Mouse (Mus musculus): ENCODE data around the gene Ly6g6f. TPM values are rescaled to one million over a fixed set of nuclear protein-coding genes. Genes with fewer than 3 reads are reported as not detected.
"Not testable (repeated sequence)": the region's sequence is repeated elsewhere in the genome, so short reads cannot be mapped to it uniquely, and the experiment has no call there.

Gene Ly6g6f
- polyA plus RNA-seq, 1 experiment from 2014 or later = not detected

DNA sequence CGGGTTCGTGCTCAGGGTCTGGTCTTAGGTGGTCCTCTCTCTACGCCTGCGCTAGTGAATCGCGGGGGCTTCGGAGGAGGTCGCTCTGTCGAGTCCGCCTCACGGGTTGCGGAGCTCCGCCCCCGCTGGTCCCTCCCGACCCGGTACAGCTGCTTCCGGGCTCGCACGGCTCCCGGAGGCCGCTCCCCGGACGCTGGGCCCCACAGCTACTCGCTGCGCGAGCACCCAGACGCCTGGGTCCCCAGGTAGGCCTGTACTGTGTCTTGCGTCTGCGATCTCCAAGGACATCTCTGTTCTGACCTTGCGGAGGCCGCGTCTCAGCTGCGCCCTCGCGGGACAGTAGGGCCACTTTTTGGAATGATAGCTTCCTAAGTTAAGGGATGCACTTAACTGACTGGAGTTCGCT is 40.8 kb upstream of the Ly6g6f start, which contains the start of gene D17H6S53E:
D17H6S53E (plus strand) TSS at position 168 of the 406 bp plus-strand sequence.
- peak within 1 kb of the TSS; percentile 51 for H3K4me2 ChIP-seq (ENCODE audit: low read depth, low read length)
- peak; percentile 29; the same call in 1 of the 2 replicates for ATAC-seq (ENCODE audit: low read depth)
- under 1% methylated on average over 36 of the region's 36 CpGs for WGBS
- H3K36me3 ChIP-seq (ENCODE audit: control insufficient read depth, insufficient read depth, low read length) = peaks cover 5% of the 10 kb centered on the region
- H3K27ac ChIP-seq (ENCODE audit: low read depth, low read length) = peak within 1 kb of the TSS; percentile 77; the same call in 1 of the 2 replicates
- H3K27me3 ChIP-seq (ENCODE audit: control insufficient read depth, insufficient read depth, low read length) = no peaks in the 10 kb centered on the region
- H3K4me3 ChIP-seq (ENCODE audit: low read depth, low read length) = peak within 1 kb of the TSS; percentile 63
- peak within 1 kb of the TSS; percentile 78 for H3K9ac ChIP-seq (replicated peaks; ENCODE audit: low read depth, low read length)
- no peaks in the 10 kb centered on the region for H3K9me3 ChIP-seq (ENCODE audit: control insufficient read depth, low read length)
- H3K4me1 ChIP-seq (ENCODE audit: control insufficient read depth, insufficient read depth, low read length) = peaks cover 15% of the 10 kb centered on the region

GRCm38 (mm10) chr17:35125578-35125977 is 40.2 kb upstream of the Ly6g6f start:
- Histone ChIP-seq H3K9me3 (ENCODE audit: control insufficient read depth, low read length) (no peaks in the 10 kb centered on the region), H3K4me1 (ENCODE audit: control insufficient read depth, insufficient read depth, low read length) (peaks cover 15% of the 10 kb centered on the region), H3K4me3 (ENCODE audit: low read depth, low read length) (peak overlapping the region; percentile 63), H3K27ac (ENCODE audit: low read depth, low read length) (no peak overlapping the region), H3K36me3 (ENCODE audit: control insufficient read depth, insufficient read depth, low read length) (peaks cover 5% of the 10 kb centered on the region), H3K27me3 (ENCODE audit: control insufficient read depth, insufficient read depth, low read length) (no peaks in the 10 kb centered on the region), H3K4me2 (ENCODE audit: low read depth, low read length) (peak overlapping the region; percentile 51), H3K9ac (replicated peaks; ENCODE audit: low read depth, low read length) (peak overlapping the region; percentile 78)
- 42% methylated on average over 6 of the region's 6 CpGs for WGBS
- no peak for ATAC-seq (ENCODE audit: low read depth)

DNA sequence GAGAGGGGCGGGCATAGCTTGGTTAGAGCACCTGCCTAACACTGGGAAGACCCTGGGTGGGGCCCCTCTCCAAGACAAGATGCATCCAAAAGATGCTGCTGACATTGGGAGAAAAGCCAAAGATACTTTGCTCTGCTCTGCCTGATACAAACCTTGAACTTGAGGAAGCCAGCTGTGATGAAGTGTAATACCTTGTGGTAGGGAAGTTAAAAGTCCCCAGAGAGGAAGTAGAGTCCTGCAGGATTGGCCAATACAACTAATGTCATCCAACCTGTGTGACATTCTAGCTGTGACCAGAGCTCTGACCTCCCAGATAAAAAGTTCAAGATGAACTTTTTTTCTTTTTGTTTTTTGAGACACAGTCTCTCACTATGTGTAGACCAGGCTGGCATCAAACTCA is 39.7 kb upstream of the Ly6g6f start:
- no peak overlapping the region for H3K4me3 ChIP-seq (ENCODE audit: low read depth, low read length)
- no peaks in the 10 kb centered on the region for H3K9me3 ChIP-seq (ENCODE audit: control insufficient read depth, low read length)
- H3K27ac ChIP-seq (ENCODE audit: low read depth, low read length) = no peak overlapping the region
- ATAC-seq (ENCODE audit: low read depth) = no peak
- 91% methylated on average over 1 of the region's 1 CpGs for WGBS
- no peaks in the 10 kb centered on the region for H3K27me3 ChIP-seq (ENCODE audit: control insufficient read depth, insufficient read depth, low read length)
- no peak overlapping the region for H3K4me2 ChIP-seq (ENCODE audit: low read depth, low read length)
- H3K4me1 ChIP-seq (ENCODE audit: control insufficient read depth, insufficient read depth, low read length) = peaks cover 20% of the 10 kb centered on the region
- no peak overlapping the region for H3K9ac ChIP-seq (replicated peaks; ENCODE audit: low read depth, low read length)
- peaks cover 5% of the 10 kb centered on the region for H3K36me3 ChIP-seq (ENCODE audit: control insufficient read depth, insufficient read depth, low read length)

DNA sequence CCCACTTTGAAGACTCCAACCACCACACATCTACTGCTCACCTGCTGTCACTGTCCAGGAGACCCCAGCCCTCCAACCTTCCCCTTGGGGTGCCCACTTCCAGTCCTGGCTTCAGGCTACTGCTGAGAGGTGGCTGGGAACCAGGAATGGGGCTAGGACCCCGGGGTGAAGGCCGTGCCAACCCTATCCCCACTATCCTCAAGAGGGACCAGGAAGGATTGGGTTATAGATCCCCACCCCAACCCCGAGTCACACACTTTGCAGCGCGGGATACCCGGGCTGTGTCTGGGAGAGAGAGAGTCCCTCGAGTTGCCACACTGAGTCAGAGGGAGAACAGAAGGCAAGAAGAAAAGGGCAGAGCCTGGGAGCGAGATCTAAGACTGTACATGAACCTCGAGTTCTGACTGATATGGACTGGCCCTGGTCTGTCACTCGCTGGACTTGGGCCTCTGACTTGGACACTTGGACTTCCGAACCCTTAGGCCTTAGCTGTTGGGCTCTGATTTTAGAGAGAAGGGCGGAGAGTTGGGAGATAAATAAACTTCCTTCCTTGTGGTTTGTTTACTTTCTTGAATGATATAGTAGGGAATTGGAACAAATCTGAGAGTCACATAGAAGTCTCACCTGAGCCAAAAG is 39.0 kb upstream of the Ly6g6f start:
- not testable (repeated sequence) for H3K4me3 ChIP-seq (ENCODE audit: low read depth, low read length); H3K4me2 ChIP-seq (ENCODE audit: low read depth, low read length); H3K9ac ChIP-seq (replicated peaks; ENCODE audit: low read depth, low read length); H3K27me3 ChIP-seq (ENCODE audit: control insufficient read depth, insufficient read depth, low read length); H3K36me3 ChIP-seq (ENCODE audit: control insufficient read depth, insufficient read depth, low read length); H3K27ac ChIP-seq (ENCODE audit: low read depth, low read length); H3K9me3 ChIP-seq (ENCODE audit: control insufficient read depth, low read length); ATAC-seq (ENCODE audit: low read depth)
- H3K4me1 ChIP-seq (ENCODE audit: control insufficient read depth, insufficient read depth, low read length) = peaks cover 22% of the 10 kb centered on the region
- 91% methylated on average over 12 of the region's 12 CpGs for WGBS

- ATAC-seq (ENCODE audit: low read depth); H3K4me3 ChIP-seq (ENCODE audit: low read depth, low read length); H3K9ac ChIP-seq (replicated peaks; ENCODE audit: low read depth, low read length); H3K27ac ChIP-seq (ENCODE audit: low read depth, low read length); H3K9me3 ChIP-seq (ENCODE audit: control insufficient read depth, low read length); H3K27me3 ChIP-seq (ENCODE audit: control insufficient read depth, insufficient read depth, low read length); H3K4me2 ChIP-seq (ENCODE audit: low read depth, low read length): not testable (repeated sequence)
- Histone ChIP-seq H3K36me3 (ENCODE audit: control insufficient read depth, insufficient read depth, low read length) (peaks cover 10% of the 10 kb centered on the region), H3K4me1 (ENCODE audit: control insufficient read depth, insufficient read depth, low read length) (peaks cover 22% of the 10 kb centered on the region)
- 93% methylated on average over 9 of the region's 9 CpGs for WGBS
Observed at GRCm38 (mm10) chr17:35123287-35123686, 37.9 kb upstream of the Ly6g6f start.

DNA sequence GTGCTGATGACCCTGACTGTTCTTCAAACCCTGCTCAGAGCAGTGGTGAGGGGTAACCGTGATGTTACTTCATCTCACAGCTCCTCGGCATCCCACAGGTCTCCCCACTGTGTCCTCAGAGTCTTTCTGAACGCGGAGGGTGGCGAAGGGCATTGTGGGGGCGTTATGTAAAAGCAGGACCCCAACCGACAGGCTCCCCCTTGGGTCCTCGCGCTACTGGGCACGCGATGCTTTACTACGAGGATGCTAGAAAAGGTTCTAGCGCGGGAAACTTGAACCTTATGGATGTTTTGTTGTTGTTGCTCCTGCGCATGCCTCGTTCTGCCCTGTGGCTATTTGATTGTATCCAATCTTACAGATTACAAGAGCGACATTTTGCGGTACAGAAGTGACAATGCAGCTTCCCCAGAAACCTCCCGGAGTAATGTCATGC is 36.5 kb upstream of the Ly6g6f start, which contains the start of gene Csnk2b:
Csnk2b (minus strand) TSS at position 183 of the 433 bp plus-strand sequence.
- Histone ChIP-seq H3K9me3 (ENCODE audit: control insufficient read depth, low read length) (no peaks in the 10 kb centered on the region), H3K27me3 (ENCODE audit: control insufficient read depth, insufficient read depth, low read length) (no peaks in the 10 kb centered on the region), H3K4me2 (ENCODE audit: low read depth, low read length) (peak within 1 kb of the TSS; percentile 96), H3K4me3 (ENCODE audit: low read depth, low read length) (peak within 1 kb of the TSS; percentile 86), H3K9ac (replicated peaks; ENCODE audit: low read depth, low read length) (peak within 1 kb of the TSS; percentile 86), H3K36me3 (ENCODE audit: control insufficient read depth, insufficient read depth, low read length) (peaks cover 20% of the 10 kb centered on the region), H3K4me1 (ENCODE audit: control insufficient read depth, insufficient read depth, low read length) (peaks cover 13% of the 10 kb centered on the region), H3K27ac (ENCODE audit: low read depth, low read length) (peak within 1 kb of the TSS; percentile 85)
- under 1% methylated on average over 19 of the region's 19 CpGs for WGBS
- peak; percentile 50 for ATAC-seq (ENCODE audit: low read depth)

DNA sequence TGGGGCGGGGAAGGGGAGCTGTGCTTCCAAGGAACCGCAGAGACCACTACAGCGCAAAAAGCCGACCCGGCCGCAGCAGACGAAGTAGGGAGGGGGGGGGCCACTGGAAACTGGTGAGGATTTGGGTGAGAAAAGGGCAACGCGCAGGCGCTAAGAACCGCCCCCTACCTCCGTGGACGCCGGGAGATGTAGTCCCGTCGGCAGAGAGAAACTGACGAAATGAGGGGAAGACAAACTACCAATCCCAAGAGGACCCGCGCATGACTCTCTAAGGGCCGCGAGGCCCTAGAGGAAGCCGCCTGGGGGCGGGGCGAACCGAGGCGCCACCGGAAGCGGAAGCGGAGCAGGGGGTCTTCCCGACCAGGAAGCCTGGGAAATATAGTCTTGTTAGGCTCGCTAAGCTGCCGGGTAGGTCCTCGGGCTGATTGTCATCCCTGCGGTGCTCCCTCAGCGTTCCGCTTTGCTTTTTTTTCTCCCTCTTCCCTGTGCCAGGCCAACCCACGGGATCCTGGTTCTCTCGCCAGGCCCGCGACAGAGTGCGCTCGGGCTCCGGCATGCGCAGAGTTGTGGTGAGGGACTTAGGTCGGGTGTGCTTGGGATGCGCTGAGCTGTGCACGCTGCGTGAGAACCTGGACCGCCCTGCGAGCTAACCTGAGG is 35.9 kb upstream of the Ly6g6f start, which contains the start of gene Gpank1:
Gpank1 (plus strand) TSS at position 313 of the 657 bp plus-strand sequence.
- H3K27me3 ChIP-seq (ENCODE audit: control insufficient read depth, insufficient read depth, low read length) = no peaks in the 10 kb centered on the region
- under 1% methylated on average over 50 of the region's 50 CpGs for WGBS
- peak within 1 kb of the TSS; percentile 85 for H3K27ac ChIP-seq (ENCODE audit: low read depth, low read length)
- peak within 1 kb of the TSS; percentile 86 for H3K4me3 ChIP-seq (ENCODE audit: low read depth, low read length)
- H3K36me3 ChIP-seq (ENCODE audit: control insufficient read depth, insufficient read depth, low read length) = peaks cover 22% of the 10 kb centered on the region
- peak within 1 kb of the TSS; percentile 96 for H3K4me2 ChIP-seq (ENCODE audit: low read depth, low read length)
- H3K4me1 ChIP-seq (ENCODE audit: control insufficient read depth, insufficient read depth, low read length) = peaks cover 10% of the 10 kb centered on the region
- peak within 1 kb of the TSS; percentile 86 for H3K9ac ChIP-seq (replicated peaks; ENCODE audit: low read depth, low read length)
- peak; percentile 92 for ATAC-seq (ENCODE audit: low read depth)
- H3K9me3 ChIP-seq (ENCODE audit: control insufficient read depth, low read length) = no peaks in the 10 kb centered on the region

GRCm38 (mm10) chr17:35120745-35121142 is 35.3 kb upstream of the Ly6g6f start:
- peak overlapping the region; percentile 86 for H3K9ac ChIP-seq (replicated peaks; ENCODE audit: low read depth, low read length)
- no peak; the same call in none of the 2 replicates for ATAC-seq (ENCODE audit: low read depth)
- H3K4me1 ChIP-seq (ENCODE audit: control insufficient read depth, insufficient read depth, low read length) = peaks cover 10% of the 10 kb centered on the region
- H3K4me3 ChIP-seq (ENCODE audit: low read depth, low read length) = peak overlapping the region; percentile 86
- under 1% methylated on average over 33 of the region's 33 CpGs for WGBS
- peak overlapping the region; percentile 96 for H3K4me2 ChIP-seq (ENCODE audit: low read depth, low read length)
- peaks cover 27% of the 10 kb centered on the region for H3K36me3 ChIP-seq (ENCODE audit: control insufficient read depth, insufficient read depth, low read length)
- H3K27me3 ChIP-seq (ENCODE audit: control insufficient read depth, insufficient read depth, low read length) = no peaks in the 10 kb centered on the region
- no peaks in the 10 kb centered on the region for H3K9me3 ChIP-seq (ENCODE audit: control insufficient read depth, low read length)
- peak overlapping the region; percentile 23; the same call in 1 of the 2 replicates for H3K27ac ChIP-seq (ENCODE audit: low read depth, low read length)

All from neural tube, embryonic 14.5 days (tissue).